Mouse (Mus musculus) pancreas, adult 10 weeks (tissue): Measurements from ENCODE around the gene Rps6ka2. TPM values are rescaled to one million over a fixed set of nuclear protein-coding genes. Genes with fewer than 3 reads are reported as not detected.

ENCODE experiments used
- polyA plus RNA-seq: library from polyadenylated mRNA; stranded (reverse); fragments of 350-450 nt; fragmentation: Illumina TruSeq; extraction: RNeasy Lipid Tissue Mini Kit (QIAGEN cat#74804); gene quantifications from one replicate; pipeline ENCODE4 v1.2.3, GENCODE M21; 2015; ENCODE audit warnings: low read depth, low replicate concordance; ENCODE audit not compliant: insufficient read depth

The Rps6ka2 gene
- 5.1 TPM for polyA plus RNA-seq

DNA sequence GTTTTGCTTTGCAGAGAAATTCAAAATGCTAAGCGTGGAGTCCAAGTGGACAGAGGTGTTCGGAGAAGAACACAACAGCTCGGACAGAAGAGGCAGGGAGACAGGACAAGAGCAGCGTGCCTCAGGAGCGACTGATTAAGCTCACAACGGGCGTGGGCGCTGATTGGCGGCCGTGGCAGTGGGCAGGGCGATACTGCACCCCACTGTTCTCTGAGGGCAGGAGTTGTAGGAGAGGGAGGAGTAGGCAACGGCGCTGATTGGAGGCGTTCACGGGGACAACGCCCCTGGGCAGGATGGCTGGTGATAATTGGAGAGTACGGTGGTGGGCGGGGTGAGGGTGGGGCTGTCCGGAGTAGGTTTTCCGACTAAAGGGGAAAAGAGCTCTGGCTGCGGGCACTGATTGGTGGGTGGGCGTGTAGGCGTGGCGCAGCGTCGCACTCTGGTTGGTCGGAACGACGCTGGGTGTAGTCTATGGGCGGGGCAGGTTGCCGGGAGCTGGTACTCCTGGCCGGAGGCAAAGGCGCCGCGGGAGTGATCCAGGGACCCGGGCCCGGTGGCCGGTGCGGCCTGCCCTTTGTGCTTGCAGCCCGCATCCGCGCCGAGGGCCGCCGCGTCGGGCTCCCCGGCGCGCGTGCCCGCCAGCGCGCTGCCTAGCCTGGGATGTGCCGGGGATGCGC is at the start of gene Rps6ka2:
Gene Rps6ka2 (plus strand): TSS at position 489 of the 677 bp plus-strand sequence.

DNA sequence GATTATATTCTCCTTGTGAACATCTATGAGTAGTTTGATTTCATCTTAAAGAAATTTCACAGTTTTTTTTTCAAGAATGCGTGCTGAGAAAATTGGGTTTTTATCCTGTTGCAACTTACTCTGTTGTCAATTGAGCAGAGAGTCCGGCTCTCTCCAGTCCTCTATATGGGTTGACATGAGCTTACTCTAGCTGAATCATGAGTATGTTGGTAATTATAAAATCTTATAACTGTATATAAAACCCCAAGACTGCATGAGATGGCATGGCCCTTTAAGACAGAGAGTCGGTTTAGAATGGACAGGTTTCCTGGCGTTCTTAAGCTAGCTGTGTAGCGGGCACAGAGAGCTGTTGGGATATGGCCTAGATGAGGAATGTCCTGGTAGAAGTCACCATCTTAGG is 154.4 kb downstream of the Rps6ka2 start, which contains the start of gene Tcp10a:
Gene Tcp10a (plus strand): TSS at position 301 of the 400 bp plus-strand sequence.

DNA sequence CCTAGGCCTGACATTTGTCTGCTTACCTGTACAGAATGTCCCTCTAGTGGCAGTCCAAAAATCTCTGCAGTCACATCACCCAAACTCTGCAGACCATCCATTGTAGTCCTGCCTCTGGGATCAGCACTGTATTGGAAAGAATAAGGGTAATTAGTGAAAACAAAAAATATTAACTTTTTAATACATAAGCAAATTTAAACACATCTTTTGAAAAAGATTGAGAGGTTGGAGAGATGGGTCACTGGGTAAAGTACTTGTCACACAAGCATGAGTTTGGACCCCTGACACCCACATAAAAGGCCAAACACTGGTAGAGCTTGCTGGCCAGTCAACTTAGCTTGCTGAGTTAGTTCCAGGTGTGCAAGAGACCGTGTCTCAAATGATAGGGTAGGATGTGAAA is 182.7 kb downstream of the Rps6ka2 start, which contains the start of gene Ttll2:
Gene Ttll2 (minus strand): TSS at position 101 of the 400 bp plus-strand sequence.

Other genes starting within 250 kb of the Rps6ka2 start
- gene Rsph3b, start 221.4 kb upstream of the Rps6ka2 start, polyA plus RNA-seq, result 14.0 TPM
- 8.9 TPM for gene Tagap1, start 209.0 kb upstream of the Rps6ka2 start, polyA plus RNA-seq
- 75.1 TPM for gene Rnaset2b, start 199.5 kb upstream of the Rps6ka2 start, polyA plus RNA-seq
- not detected for gene Gm49721, start 191.2 kb upstream of the Rps6ka2 start, polyA plus RNA-seq
- not detected for gene Gm1604a, start 144.5 kb upstream of the Rps6ka2 start, polyA plus RNA-seq
- not detected for gene Tcp10a, start 154.5 kb downstream of the Rps6ka2 start, polyA plus RNA-seq
- not detected for gene Ttll2, start 182.6 kb downstream of the Rps6ka2 start, polyA plus RNA-seq
- not detected for gene Gm49630, start 201.9 kb downstream of the Rps6ka2 start, polyA plus RNA-seq
- gene Unc93a2, start 215.3 kb downstream of the Rps6ka2 start, polyA plus RNA-seq, result not detected